Mouse (Mus musculus) megakaryocyte-erythroid progenitor cell, adult 5-6 weeks (primary cell): ENCODE data around the gene Gba. TPM values are rescaled to one million over a fixed set of nuclear protein-coding genes. Genes with fewer than 3 reads are reported as not detected.

Source experiments
- ATAC-seq: replicated peaks from 2 replicates; pipeline ENCODE4 v1.8.0; 2016; ENCODE audit warnings: mild to moderate bottlenecking, inconsistent platforms; ENCODE audit not compliant: severe bottlenecking, poor library complexity, low FRiP score, low TSS enrichment
- total RNA-seq, 2 experiments: library from RNA; stranded (forward) in 1 of 2; stranded (reverse) in 1 of 2; fragments of 200-1000, 215-1000 nt in 1 of 2; fragments of >200 nt in 1 of 2; fragmentation: Nextera tagmentation in 1 of 2; gene quantifications; 2 replicates each; pipeline ENCODE4 v1.2.3; 2014 to 2017

Gba gene
- total RNA-seq, 2 experiments from 2014 or later, result 36.5 to 39.6 TPM

- no peak for ATAC-seq
Measured at GRCm38 (mm10) chr3:89181749-89182500, 20.8 kb upstream of the Gba start.

GRCm38 (mm10) chr3:89182531-89183057, 20.1 kb upstream of the Gba start:
- peak; percentile 23; the same call in 1 of the 2 replicates for ATAC-seq

GRCm38 (mm10) chr3:89183058-89183958, 19.4 kb upstream of the Gba start, which contains the start of gene Fam189b:
TSS of gene Fam189b (plus strand) at chr3:89183143.
- ATAC-seq, result peak; percentile 86

- no peak for ATAC-seq
Measured at GRCm38 (mm10) chr3:89183959-89184315, 18.8 kb upstream of the Gba start.

- no peak for ATAC-seq
Measured at GRCm38 (mm10) chr3:89187197-89187596, 15.5 kb upstream of the Gba start.

GRCm38 (mm10) chr3:89187690-89188477, 14.8 kb upstream of the Gba start:
- ATAC-seq, result no peak

GRCm38 (mm10) chr3:89188478-89188875, 14.3 kb upstream of the Gba start:
- no peak for ATAC-seq

GRCm38 (mm10) chr3:89190436-89190835, 12.3 kb upstream of the Gba start:
- ATAC-seq, result 0 out of 2 replicates have a peak, but pooled peaks have one; percentile 15

- ATAC-seq, result no peak
Measured at GRCm38 (mm10) chr3:89193351-89193750, 9.4 kb upstream of the Gba start.

- ATAC-seq, result no peak
Measured at GRCm38 (mm10) chr3:89193853-89194252, 8.9 kb upstream of the Gba start.

GRCm38 (mm10) chr3:89195979-89196877, 6.5 kb upstream of the Gba start:
- peak; percentile 97 for ATAC-seq

GRCm38 (mm10) chr3:89199839-89200238, 2.9 kb upstream of the Gba start:
- no peak for ATAC-seq

GRCm38 (mm10) chr3:89203142-89203514, 400 bp downstream of the Gba start:
- peak; percentile 29; the same call in 1 of the 2 replicates for ATAC-seq

- no peak for ATAC-seq
Measured at GRCm38 (mm10) chr3:89206079-89206478, 3.4 kb downstream of the Gba start.

- no peak for ATAC-seq
Measured at GRCm38 (mm10) chr3:89206695-89207094, 4.0 kb downstream of the Gba start.

GRCm38 (mm10) chr3:89208075-89208657, 5.4 kb downstream of the Gba start:
- ATAC-seq, result no peak

- no peak for ATAC-seq
Measured at GRCm38 (mm10) chr3:89208736-89209135, 6.0 kb downstream of the Gba start.

GRCm38 (mm10) chr3:89209731-89210130, 7.0 kb downstream of the Gba start:
- ATAC-seq, result no peak
